Mouse (Mus musculus) fat pad, adult 2 months (tissue): ENCODE measurements around the gene Ccdc103.

Experiments
- DNase-seq: peaks from one replicate; pipeline ENCODE4 v3.0.0-alpha.2; 2011; ENCODE audit warnings: low read depth, low spot score; ENCODE audit errors: extremely low read depth

Gene Ccdc103

DNA sequence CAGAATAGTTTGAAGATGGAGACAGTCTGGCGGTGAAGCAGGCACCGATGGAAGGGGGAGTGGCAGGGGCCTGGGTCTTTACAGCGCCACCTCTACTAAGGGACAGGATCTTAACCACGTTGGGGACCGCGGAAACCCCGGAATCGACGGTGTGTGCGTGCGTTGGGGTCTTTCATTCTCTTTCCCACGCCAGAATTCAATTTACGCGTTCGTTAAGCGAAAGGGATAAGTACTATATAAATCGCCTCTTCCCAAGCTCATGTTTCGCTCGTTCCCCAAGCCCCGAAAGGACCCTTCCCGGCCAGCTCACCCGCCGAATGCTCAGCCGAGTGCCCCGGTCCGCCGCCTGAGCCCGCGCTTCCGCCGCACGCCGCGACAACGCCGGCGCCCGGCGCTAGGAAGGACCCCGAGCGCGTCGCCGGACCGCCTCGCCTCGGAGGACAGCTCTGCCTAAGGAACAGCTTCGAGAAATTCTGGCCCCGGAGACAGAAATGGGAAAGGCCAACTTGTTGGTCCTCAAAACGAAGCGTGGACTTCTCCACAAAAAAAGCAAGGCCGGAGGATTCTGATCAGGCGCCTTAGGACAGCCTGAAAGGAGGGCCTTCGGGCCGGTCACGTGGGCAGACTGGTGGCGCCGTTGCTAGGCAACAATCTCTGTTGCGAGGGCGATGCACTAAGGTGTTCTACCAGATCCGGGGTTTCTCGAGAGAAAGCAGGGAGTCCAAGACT, at the start of gene Ccdc103, which contains the start of gene Eftud2:
TSS of gene Ccdc103 (plus strand) at position 620 of the 729 bp plus-strand sequence.
TSS of gene Eftud2 (minus strand) at position 401 of the 729 bp plus-strand sequence.
- no peak for DNase-seq

DNA sequence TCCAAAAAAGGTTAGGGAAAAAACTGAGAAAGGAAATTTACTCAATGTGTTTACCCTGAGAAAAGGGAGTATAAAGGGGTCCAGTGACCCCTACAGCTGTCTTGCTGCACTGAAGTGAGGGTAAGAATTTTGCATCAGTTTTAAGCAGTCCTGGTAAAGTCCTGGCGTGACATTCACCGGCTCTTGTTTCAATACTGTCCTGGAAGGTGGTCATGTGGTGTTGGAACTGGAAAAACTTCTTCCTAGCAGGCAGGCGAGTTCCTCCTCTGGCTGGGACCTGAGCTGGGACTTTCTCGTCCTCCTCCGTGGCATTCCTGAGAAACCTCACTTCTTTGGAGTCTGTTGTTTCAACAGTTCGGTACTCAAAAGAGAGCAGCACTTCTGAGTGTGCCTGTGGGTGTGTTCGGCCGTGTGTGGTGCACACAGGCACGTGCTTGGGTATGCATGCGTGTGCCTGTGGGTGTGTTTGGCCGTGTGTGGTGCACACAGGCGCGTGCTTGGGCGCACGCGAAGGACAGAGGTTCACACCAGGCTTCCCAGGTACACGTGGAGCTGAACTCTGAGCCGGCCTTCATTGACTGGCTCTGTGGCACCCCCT, 48.2 kb upstream of the Ccdc103 start:
- DNase-seq: no peak

DNA sequence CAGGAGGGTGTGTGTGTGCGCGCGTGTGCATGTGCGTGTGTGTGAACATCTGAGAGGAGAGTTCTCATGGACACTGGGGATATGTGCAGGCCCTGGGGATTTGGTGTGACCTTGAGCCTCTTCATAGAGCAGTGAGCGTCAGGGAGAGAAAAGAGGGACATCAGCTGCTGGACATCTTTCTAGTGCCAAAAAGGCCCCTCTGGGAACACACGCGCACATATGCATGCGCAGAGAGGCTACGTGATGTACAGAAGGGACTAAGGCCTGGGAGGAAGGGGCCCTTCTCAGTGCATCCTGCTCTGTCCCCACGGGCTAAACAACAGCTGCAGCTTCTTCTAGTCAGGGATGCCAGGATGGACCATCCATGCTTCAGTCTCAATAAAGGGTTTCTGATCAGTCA, 46.8 kb upstream of the Ccdc103 start:
- DNase-seq: no peak

DNA sequence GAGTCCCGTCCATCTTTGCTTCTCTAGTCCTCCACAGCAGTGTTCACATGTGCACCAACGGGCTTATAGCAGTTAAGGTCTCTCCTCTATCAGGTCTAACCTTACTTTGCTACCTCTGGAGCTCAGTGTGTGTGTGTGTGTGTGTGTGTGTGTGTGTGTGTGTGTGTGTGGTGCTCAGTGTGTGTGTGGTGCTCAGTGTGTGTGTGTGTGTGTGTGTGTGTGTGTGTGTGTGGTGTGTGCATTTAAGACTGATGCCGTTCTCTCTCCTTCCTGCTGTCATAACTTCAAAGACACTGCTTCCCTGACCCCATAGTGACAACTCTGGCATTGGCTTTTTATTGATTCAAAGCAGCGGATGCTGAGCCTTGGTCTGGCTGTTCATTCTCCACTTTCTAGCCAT, 45.5 kb upstream of the Ccdc103 start, which contains the start of gene Higd1b:
TSS of gene Higd1b (plus strand) at position 301 of the 400 bp plus-strand sequence.
- no peak for DNase-seq

DNA sequence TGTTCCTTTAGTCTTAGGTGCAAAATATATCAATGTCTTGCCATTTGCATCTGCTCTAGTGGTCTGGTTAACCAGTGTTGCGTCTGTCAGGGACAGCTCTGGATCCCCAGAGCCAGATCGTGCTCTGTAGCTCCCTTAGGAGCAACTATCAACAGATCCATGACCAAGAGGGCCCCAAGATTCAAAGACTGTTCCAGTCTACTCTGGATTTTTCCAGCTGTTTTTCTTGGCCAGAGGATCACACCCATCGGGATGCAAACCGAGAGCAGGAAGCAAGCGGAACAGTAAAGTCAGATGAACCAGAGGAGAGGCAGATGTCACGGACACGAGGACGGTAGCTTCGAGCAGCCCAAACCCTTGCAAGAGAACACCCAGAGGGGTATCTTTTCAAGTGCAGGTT, 44.9 kb upstream of the Ccdc103 start:
- no peak for DNase-seq

DNA sequence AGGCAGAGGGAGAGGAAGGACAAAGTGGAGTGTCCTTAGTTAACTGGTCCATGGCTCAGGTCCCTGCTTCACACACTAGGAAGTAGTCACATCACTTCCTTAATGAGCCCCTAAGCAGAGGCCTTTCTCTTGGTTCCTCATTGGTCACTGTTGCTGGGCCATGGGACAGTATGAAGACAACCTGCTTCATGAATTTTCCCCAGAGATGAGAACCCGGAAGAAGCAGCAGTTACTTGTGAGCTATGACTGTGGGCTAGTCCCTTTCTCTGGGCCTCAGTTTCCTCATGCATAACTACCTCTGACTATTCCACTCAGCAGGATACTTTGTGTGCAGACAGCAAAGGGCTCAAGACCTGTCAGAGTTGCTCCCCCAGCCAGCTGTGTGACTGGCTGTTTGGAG, 43.6 kb upstream of the Ccdc103 start:
- DNase-seq: no peak

DNA sequence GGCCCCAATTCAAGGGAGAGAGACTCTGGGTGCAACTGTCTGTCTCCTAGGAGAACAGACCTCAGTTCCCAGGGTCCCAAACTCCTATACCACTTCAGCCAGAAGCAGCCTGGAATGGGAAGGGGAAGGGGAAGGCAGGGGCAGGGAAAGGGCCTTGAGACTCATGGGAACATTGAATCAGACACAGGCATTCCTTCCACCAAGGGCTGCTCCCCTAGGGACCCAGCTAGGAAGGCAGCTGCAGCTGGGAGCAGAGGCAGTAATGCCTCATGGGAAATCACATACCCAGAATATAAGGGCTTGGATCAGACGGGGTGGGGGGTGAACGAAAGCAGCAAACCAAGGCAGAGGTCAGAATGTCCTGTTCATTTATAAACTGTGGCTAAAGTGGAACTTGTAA, 42.9 kb upstream of the Ccdc103 start:
- DNase-seq: no peak

DNA sequence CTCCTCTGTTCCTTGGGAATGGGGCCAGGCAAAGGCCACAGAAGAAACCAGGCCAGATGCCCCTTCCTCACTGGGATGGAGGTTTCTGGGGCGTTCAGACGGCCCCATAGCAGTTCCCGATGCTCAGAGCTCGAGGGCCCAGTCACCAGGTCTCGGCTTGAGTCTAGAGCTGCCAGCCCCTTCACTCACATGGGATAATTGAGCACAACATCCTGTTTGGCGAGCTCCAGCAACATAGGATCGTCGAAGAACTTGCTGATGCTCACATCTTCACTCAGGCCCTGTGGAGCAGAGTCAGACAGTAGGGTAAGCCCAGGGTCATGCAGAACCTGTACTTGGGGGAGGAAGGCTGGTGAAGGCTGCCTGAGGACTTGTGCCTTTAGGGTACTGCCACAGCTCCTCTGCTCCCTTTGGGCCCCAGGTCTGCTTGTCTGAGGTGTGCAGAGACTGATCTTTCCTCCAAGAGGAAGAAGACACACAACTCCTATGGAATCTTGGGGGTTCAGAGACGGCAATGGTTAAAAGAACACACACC, 42.3 kb upstream of the Ccdc103 start:
- no peak for DNase-seq

DNA sequence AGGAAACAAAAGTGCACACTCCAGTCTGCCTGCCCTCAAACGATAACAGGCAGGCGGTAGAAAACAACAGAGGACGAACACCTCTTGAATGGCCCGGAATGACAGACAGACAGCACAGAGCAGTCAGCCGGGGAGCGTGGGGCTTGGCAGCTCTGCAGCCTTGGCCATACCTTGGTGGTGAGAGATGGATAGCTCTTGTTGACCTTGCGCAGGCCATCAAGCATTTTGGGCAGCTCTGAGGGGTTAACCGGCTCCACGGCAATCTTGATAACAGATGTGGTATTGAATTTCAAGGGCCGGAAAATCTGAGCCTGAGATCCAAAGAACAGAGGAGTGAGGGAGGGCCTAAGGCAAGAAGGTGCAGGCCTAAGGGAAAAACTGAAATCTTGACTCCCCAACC, 35.1 kb upstream of the Ccdc103 start:
- no peak for DNase-seq

DNA sequence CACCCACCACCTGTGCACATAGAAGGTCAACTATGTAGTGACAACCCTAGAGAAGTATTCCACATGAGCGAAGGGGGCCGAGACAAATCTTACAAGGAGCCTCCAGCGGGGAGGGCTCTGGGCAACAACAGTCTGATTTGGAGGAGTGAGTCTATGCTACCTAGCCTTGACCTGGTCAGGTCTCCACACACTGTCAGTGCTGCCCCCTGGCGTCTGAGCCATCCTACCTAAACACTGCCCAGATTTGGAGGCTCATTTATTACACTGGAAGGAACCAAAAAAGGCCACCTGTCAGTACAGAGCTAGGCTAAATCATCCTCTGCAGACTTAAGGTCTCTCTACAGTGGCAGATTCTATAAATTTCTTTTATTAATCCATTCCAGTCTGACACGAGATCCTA, 29.1 kb upstream of the Ccdc103 start:
- no peak for DNase-seq

DNA sequence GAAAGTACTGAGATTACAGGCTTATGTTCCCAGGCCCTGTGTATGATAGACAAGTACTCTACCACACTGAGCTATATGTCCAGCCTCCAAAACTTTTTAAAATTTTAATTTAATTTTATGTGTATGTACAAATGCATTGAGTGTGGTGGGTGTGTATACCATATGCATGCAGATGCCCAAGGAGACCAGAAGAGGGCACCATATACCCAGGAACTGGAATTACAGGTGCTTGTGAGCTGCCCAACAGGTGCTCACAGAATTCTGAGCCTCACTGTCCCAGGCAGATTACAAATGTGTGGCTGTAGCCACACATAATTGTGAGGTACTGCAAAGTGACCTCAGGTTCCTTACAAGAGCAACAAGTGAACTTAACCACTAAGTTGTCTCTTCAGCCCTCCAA, 27.2 kb upstream of the Ccdc103 start:
- no peak for DNase-seq

DNA sequence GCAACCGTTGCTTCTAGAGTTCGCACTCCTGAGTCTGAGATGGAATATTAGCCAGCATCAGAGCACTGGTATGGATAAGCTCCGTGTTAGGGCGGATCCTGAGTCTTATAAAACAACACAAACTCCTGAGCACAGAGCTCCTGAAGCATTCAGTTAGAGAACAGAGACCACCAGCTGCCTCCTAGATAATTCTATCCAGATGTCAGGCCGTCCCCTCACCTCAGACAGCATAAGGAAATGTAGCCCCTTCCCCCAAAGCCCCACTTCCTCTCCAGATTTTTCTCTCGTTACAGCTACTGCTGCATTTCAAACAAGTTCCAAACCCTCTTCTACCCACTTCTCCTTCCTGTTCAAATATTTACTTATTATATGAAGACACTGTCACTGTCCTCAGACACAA, 25.1 kb upstream of the Ccdc103 start:
- no peak for DNase-seq

DNA sequence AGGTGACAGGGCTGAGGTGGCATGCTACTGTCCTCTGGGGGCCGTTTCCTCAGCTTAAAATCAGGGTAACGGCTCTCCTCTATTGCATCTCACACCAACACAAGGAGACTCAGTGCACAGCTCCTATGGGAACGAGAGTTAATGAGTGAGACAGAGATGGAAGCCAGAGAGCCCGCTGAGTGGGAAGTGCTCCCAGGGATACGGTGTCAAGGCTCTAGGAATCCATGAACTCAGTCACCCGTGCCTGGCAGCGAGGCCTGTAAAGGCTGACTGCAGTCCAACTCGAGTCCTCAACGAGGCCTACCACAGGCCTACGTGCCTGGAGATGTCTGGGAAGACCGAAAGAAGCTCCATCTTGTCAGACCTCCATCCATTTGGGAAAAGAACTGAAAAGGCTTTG, 22.1 kb upstream of the Ccdc103 start:
- no peak for DNase-seq

DNA sequence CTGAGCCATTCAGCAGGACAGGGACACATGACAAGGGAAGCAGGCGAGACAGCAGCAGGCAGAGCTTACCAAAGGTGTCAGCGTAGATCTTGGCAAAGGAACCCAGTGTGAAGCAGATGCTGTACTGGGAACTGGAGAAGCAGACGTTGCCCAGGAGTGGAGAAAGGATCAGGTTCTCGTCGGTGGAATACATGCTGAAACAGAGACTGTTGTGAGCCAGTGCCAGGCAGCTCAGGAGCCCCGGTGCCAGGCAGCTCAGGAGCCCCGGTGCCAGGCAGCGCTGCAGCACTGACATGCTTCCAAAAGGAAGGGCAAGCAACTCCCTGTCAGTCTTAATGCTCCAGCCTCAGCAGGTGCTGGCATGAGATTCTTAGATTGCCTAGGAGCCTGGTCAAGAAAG, 21.1 kb upstream of the Ccdc103 start:
- DNase-seq: no peak

DNA sequence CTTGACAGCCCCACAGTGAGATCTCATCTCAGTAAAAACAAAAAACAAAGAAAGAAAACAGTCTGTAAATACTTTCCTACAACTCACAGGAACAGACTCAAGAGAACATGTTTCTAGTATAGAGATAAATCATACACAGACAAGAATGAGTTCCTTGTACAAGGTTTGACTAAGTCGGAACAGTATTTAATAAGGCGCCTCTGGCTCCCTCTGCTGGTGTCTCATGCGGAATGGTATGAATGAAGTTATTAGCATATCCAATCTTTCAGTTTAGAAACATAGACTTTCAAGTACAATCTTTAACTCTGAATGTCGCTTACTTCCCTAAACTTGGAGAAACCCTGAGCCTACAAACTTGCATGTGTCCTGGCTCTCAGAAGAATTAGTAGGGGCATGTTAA, 16.7 kb upstream of the Ccdc103 start:
- DNase-seq: no peak

DNA sequence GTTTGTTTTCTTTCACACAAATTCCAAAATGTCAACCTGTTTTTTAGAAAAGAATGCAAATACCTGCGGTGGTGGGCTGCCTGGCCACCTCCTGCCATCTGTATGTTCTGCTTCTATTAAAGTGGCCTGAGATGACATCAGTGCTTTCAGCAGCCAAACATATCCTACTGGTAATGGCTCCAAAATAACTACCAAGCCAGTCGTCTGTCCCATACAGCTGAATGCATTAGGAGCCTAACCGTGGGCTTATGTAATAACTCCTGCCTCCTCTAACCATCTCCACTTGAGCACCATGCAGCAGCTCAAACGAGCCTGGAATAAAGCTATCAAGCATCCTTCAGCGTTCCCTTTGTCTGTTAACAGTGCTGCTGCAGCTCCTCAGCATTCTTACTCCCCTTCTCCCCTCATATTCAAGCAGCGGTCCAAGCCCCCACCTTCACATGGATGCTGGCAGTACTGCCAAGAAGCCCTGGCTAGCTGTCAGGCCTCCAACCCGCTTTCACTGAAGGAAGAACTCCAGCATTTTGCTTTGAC, 6.1 kb upstream of the Ccdc103 start:
- no peak for DNase-seq

DNA sequence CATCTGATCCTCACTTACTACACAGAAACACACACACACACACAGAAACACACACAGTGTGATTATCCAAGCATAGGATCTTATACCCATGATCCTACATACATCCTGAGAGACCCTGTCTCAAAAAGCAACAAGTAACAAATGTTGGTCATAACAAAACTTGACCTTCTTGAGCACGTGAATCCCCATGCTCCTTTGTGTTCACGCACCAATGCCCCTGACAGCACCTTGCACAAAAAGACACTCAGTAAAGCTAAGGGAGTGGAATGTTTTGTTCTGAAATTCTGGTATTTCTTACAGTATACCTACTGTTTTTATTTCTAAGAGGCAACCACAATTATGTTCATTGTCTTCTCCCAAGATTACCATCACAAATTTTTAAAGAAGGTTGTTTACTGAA, 1.4 kb upstream of the Ccdc103 start:
- no peak for DNase-seq

DNA sequence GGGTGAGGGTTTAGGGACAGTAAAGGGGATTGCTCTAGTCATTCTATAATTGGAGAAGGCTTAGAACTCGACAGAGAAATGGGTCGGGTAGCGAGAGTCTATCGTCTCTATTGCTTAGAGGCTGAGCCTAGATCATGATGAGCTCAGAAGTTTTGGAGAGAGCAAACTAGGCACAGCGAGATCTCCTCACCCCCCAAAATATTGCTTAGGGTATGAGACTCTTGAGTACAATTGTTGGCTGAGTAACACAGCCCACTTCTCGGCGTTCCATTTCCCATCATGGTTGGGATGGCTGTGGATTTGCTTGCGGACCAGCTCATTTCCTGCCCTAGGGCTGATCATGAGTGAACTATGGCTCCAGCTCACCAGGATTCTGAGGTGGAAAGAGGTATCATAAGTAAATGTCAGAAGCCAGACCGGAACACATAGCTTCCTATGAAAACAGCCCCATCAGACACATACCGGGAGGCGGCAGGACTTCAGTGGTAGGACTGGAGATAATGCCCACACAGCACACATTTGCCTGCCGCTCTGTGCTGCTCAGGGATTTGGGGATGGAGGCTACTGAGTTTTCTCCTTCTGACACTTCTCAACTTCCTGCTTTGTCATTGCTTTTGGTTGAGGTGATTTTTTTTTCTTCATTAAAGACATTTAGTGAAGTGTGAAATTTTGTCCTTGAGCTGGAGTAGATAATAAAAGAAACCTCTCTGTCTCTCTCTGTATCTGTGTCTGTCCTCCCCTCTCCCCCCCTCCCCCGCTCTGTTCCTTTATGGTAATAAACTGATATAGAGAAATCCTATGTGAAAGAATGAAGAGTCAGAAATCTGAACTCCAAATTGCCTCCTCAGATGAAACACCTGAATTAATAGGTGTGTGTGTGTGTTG, 552 bp downstream of the Ccdc103 start:
- DNase-seq: no peak

DNA sequence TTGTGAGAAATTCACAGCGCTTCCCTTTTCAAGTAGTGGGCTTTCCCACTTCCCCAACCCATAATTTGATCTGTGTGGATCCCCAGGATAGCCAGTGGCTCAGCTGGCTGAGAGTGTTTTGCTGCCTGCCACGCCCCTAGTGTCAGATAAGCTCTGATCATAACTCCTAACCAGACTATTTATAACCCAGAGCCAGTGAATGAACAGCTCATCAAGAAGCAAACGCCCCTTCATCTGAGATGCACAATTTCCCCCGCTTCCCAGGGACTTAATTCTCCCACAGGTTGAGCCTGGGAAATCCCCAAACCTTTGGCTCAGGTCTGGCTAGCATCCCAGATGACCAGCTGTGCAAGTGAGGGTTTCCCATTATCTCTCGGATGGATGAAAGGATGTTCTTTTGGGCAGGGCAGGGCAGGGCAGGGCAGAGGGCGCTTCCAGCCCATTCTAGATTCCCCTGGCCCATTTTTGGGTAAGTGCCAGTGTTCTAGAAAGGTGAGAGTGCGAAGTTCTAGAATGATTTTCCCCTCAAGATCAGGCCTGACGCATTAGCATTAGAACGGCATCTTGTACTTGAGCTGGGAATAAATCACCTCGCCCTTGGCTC, 3.7 kb downstream of the Ccdc103 start, which contains the start of gene Fam187a:
TSS of gene Fam187a (plus strand) at position 554 of the 604 bp plus-strand sequence.
- DNase-seq: no peak

DNA sequence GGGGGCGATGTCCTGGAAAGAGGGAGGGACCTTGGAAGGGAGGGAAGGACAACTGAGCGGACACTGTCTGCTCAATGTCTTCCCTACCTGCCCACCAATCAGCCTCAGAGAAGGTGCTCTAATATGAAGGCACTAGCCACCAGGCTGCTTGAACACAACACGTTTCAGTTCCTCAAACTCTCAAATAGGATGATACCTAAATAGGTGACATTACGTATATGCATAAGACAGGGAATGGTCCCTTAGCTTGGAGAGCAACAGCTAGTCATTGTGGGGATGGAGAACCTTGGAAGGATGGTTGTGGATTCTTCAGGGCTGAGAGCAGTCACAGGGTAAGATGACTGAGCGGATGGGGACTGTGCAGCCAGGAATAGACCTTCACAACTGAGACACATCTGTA, 6.4 kb downstream of the Ccdc103 start:
- DNase-seq: no peak

DNA sequence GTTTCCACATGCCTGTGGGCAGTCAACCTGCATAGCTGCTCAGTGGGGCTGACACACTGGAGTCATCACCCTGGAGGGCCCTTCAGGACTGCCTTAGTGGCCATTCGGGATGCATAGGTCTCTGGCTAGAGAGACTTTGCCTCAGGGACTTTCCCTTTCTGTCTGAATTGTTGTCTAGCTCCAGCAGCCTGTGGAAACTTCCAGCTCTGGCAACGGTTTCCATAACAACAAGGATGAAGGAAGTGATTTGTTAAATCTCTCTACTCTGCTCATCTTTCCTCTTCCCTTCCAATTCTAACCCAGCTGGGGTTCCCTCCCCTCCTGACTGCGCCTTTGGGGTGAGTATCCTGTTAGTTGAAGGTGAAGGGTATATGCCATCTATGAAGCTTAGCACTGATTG, 7.1 kb downstream of the Ccdc103 start:
- DNase-seq: no peak
